Mouse (Mus musculus) forebrain, embryonic 16.5 days (tissue): ENCODE data around the gene Folr2. TPM values are rescaled to one million over a fixed set of nuclear protein-coding genes. Genes with fewer than 3 reads are reported as not detected.

Experiments used
- ATAC-seq: fragments of 200-750 bp; cut with Nextera tagmentation; 2 replicates; pipeline ENCODE4 v1.8.0; 2017; ENCODE audit warnings: mild to moderate bottlenecking, moderate library complexity
- H3K27ac ChIP-seq: fragments of 300-500 bp; sonication (generic); 2 replicates; pipeline ENCODE4 v1.5.1; 2014; ENCODE audit warnings: low read length, control low read depth
- H3K27me3 ChIP-seq: fragments of 300-500 bp; sonication (generic); replicated peaks from 2 replicates; pipeline ENCODE4 v1.6.1; 2014; ENCODE audit warnings: low read length; ENCODE audit not compliant: control insufficient read depth, insufficient read depth
- H3K36me3 ChIP-seq: fragments of 300-500 bp; sonication (generic); 2 replicates; pipeline ENCODE4 v1.6.1; 2014; ENCODE audit not compliant: control insufficient read depth, insufficient read depth
- H3K4me1 ChIP-seq: fragments of 300-500 bp; sonication (generic); replicated peaks from 2 replicates; pipeline ENCODE4 v1.6.1; 2014; ENCODE audit warnings: low read length; ENCODE audit not compliant: control insufficient read depth, insufficient read depth
- H3K4me2 ChIP-seq: fragments of 300-500 bp; sonication (generic); 2 replicates; pipeline ENCODE4 v1.6.1; 2014; ENCODE audit warnings: mild to moderate bottlenecking, low read length, control low read depth
- H3K4me3 ChIP-seq: fragments of 300-500 bp; sonication (generic); replicated peaks from 2 replicates; pipeline ENCODE4 v1.5.1; 2014; ENCODE audit warnings: mild to moderate bottlenecking, low read length, control low read depth
- H3K9ac ChIP-seq: fragments of 300-500 bp; sonication (generic); replicated peaks from 2 replicates; pipeline ENCODE4 v1.6.1; 2014; ENCODE audit warnings: low read depth, low read length, control low read depth
- H3K9me3 ChIP-seq: fragments of 300-500 bp; sonication (generic); 2 replicates; pipeline ENCODE4 v1.6.1; 2016; ENCODE audit warnings: low read length; ENCODE audit not compliant: control insufficient read depth
- WGBS: fragments of 180-500 bp; shearing (Covaris S2); extraction: QIAGEN DNeasy Blood & Tissue Kit; methylation state at CpG from one replicate; pipeline ENCODE4 v1.1.7; 2014; 5-methylcytosine and 5-hydroxymethylcytosine counted together
- polyA plus RNA-seq: library from polyadenylated mRNA; unstranded; fragments of >200 nt; fragmentation: Nextera tagmentation; extraction: Ambion mirVana; gene quantifications from 2 replicates; pipeline ENCODE4 v1.2.1, GENCODE M21; 2015

Folr2 gene
- polyA plus RNA-seq, 1 experiment from 2014 or later, result 0.94 TPM

- H3K27ac ChIP-seq, result no peak overlapping the region; the same call in 1 of the 2 replicates
- H3K36me3 ChIP-seq, result peaks cover 5% of the 10 kb centered on the region; the same call in 1 of the 2 replicates
- peak overlapping the region; percentile 9; the same call in 1 of the 2 replicates for H3K4me2 ChIP-seq
- 43% methylated on average over 3 of the region's 3 CpGs for WGBS
- no peaks in the 10 kb centered on the region for H3K9me3 ChIP-seq
- H3K9ac ChIP-seq, result no peak overlapping the region
- no peak for ATAC-seq
- peaks cover 39% of the 10 kb centered on the region for H3K4me1 ChIP-seq
- no peak overlapping the region for H3K4me3 ChIP-seq
- H3K27me3 ChIP-seq, result peaks cover 2% of the 10 kb centered on the region; the same call in 1 of the 2 replicates
Measured at GRCm38 (mm10) chr7:101834903-101835302, 22.1 kb downstream of the Folr2 start.

GRCm38 (mm10) chr7:101833916-101834584 is 22.9 kb downstream of the Folr2 start:
- ATAC-seq, result peak; percentile 70
- H3K27me3 ChIP-seq, result peaks cover 2% of the 10 kb centered on the region; the same call in 1 of the 2 replicates
- no peak overlapping the region for H3K9ac ChIP-seq
- WGBS, result 31% methylated on average over 3 of the region's 3 CpGs
- no peak overlapping the region for H3K4me3 ChIP-seq
- H3K36me3 ChIP-seq, result peaks cover 5% of the 10 kb centered on the region; the same call in 1 of the 2 replicates
- no peak overlapping the region for H3K4me2 ChIP-seq
- H3K9me3 ChIP-seq, result no peaks in the 10 kb centered on the region
- peak overlapping the region; percentile 64 for H3K27ac ChIP-seq
- peaks cover 39% of the 10 kb centered on the region for H3K4me1 ChIP-seq

GRCm38 (mm10) chr7:101833352-101833751 is 23.6 kb downstream of the Folr2 start:
- no peak for ATAC-seq
- WGBS, result 61% methylated on average over 5 of the region's 5 CpGs
- Histone ChIP-seq H3K4me1 (peaks cover 37% of the 10 kb centered on the region), H3K4me3 (no peak overlapping the region), H3K27me3 (peaks cover 2% of the 10 kb centered on the region; the same call in 1 of the 2 replicates), H3K9me3 (no peaks in the 10 kb centered on the region), H3K9ac (no peak overlapping the region), H3K27ac (no peak overlapping the region), H3K36me3 (peaks cover 5% of the 10 kb centered on the region; the same call in 1 of the 2 replicates), H3K4me2 (no peak overlapping the region)

GRCm38 (mm10) chr7:101832372-101832771 is 24.6 kb downstream of the Folr2 start:
- Histone ChIP-seq H3K36me3 (peaks cover 5% of the 10 kb centered on the region; the same call in 1 of the 2 replicates), H3K4me2 (no peak overlapping the region), H3K27ac (no peak overlapping the region), H3K4me1 (peaks cover 31% of the 10 kb centered on the region), H3K9ac (no peak overlapping the region), H3K27me3 (peaks cover 1% of the 10 kb centered on the region; the same call in 1 of the 2 replicates), H3K4me3 (no peak overlapping the region), H3K9me3 (no peaks in the 10 kb centered on the region)
- no peak for ATAC-seq
- WGBS, result 92% methylated on average over 4 of the region's 4 CpGs

GRCm38 (mm10) chr7:101831437-101831836 is 25.6 kb downstream of the Folr2 start:
- H3K27ac ChIP-seq, result no peak overlapping the region
- no peaks in the 10 kb centered on the region for H3K27me3 ChIP-seq
- H3K4me2 ChIP-seq, result no peak overlapping the region
- H3K9ac ChIP-seq, result no peak overlapping the region
- 95% methylated on average over 8 of the region's 8 CpGs for WGBS
- H3K36me3 ChIP-seq, result peaks cover 5% of the 10 kb centered on the region; the same call in 1 of the 2 replicates
- no peak overlapping the region for H3K4me3 ChIP-seq
- no peaks in the 10 kb centered on the region for H3K9me3 ChIP-seq
- peaks cover 22% of the 10 kb centered on the region for H3K4me1 ChIP-seq
- ATAC-seq, result no peak

GRCm38 (mm10) chr7:101830373-101830772 is 26.6 kb downstream of the Folr2 start:
- Histone ChIP-seq H3K9ac (no peak overlapping the region), H3K27me3 (no peaks in the 10 kb centered on the region), H3K36me3 (peaks cover 5% of the 10 kb centered on the region; the same call in 1 of the 2 replicates), H3K4me3 (no peak overlapping the region), H3K9me3 (no peaks in the 10 kb centered on the region), H3K4me1 (peaks cover 18% of the 10 kb centered on the region), H3K4me2 (no peak overlapping the region), H3K27ac (no peak overlapping the region)
- 95% methylated on average over 3 of the region's 3 CpGs for WGBS
- ATAC-seq, result no peak

GRCm38 (mm10) chr7:101823758-101824630 is 33.0 kb downstream of the Folr2 start:
- H3K4me3 ChIP-seq, result no peak overlapping the region
- H3K27ac ChIP-seq, result no peak overlapping the region
- no peaks in the 10 kb centered on the region for H3K9me3 ChIP-seq
- H3K4me2 ChIP-seq, result no peak overlapping the region
- WGBS, result 72% methylated on average over 18 of the region's 18 CpGs
- H3K4me1 ChIP-seq, result peaks cover 16% of the 10 kb centered on the region
- peaks cover 39% of the 10 kb centered on the region for H3K27me3 ChIP-seq
- ATAC-seq, result no peak
- H3K36me3 ChIP-seq, result no peaks in the 10 kb centered on the region; the same call in 1 of the 2 replicates
- no peak overlapping the region for H3K9ac ChIP-seq

GRCm38 (mm10) chr7:101822836-101823757 is 33.9 kb downstream of the Folr2 start:
- Histone ChIP-seq H3K27ac (no peak overlapping the region), H3K4me3 (no peak overlapping the region), H3K4me1 (peaks cover 20% of the 10 kb centered on the region), H3K9ac (no peak overlapping the region), H3K9me3 (no peaks in the 10 kb centered on the region), H3K4me2 (no peak overlapping the region), H3K36me3 (no peaks in the 10 kb centered on the region; the same call in 1 of the 2 replicates), H3K27me3 (peaks cover 47% of the 10 kb centered on the region)
- WGBS, result 26% methylated on average over 30 of the region's 32 CpGs
- peak; percentile 13; the same call in 1 of the 2 replicates for ATAC-seq
